Mouse (Mus musculus) kidney, adult 9 months (tissue): ENCODE data around the gene Casp6.

Experiments used
- DNase-seq: peaks from one replicate; pipeline ENCODE4 v3.0.0; 2022

Casp6 gene

DNA sequence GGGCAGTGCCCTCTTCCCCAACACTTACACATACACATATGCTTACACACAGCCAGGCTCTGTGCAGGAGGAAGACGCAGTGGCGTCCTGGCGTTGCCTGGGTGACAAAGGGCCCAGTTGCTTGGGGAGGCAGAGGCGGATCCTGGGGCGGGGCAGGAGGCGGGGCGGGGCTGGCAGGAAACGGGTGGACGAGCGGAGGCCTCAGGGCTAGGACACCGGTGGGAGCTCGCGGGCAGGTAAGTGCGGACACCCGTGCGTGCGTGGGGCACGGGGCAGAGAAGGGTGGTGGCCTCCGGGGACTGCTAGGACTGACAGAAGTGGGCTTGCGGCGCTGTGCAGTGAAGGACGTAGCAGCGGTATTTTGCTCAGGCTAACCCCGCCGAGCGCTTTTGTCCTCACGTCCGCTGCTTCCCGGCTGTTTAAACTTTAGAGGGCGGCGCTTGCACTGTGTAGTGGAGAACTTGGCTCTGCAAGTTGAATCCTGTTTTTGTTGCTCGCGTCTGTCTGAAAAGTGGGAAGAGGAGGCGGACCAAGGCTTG, at the start of gene Casp6:
TSS of gene Casp6 (plus strand) at position 155 of the 539 bp plus-strand sequence.
- peak; percentile 81 for DNase-seq

DNA sequence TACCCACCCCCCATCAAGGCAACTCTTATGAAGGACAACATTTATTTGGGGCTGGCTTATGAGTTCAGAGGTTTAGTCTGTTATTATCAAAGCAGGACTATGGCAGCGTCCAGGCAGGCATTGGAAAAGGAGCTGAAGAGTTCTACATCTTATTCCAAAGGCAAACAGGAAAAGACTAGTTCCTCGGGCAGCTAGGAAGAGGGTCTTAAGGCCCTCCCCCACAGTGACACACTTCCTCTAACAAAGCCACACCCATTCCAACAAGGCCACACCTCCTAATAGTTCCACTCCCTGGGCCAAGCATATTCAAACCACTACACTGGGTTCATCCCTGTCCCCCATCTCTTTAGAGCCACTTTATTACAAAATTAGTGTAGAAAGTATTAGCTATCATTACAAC, 38.6 kb upstream of the Casp6 start:
- DNase-seq = no peak

DNA sequence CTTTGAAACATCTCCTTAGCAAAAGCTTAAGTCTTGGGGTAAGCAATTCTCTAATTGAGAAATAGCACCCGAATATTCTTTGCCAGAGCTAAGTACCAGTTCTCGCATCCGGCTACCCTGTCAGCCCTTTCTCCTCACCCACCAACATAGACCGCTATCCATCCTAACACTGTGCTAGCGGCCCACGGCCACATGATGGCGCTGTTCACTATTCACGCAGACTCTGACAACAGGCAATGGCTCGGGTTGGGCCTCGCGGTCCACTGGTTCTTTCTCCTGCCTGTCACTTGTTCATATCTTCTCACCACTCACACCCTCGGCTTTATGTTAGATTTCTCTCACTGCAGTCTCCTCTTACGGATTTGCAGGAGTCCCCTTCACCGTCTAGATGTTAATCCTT, 37.5 kb upstream of the Casp6 start:
- DNase-seq = peak; percentile 63

DNA sequence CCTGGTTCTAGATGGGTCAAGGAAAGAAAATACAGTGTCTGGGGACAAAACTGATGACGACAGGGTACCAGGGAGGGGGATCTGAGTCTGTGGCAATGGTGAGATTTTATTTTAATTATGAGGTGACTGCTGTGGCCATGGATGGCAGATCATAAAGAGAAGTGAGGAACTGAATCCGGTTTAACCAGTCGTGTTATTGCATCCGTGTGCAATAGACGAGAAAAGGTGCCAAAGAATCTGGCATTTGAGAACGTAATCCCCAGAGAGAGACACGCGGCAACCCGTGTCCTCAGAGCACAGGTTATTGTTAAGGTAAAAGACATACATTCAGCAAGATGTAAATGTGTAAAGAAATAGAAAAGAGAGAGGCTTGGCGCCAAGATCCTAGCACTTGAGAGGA, 23.9 kb upstream of the Casp6 start:
- DNase-seq = no peak

DNA sequence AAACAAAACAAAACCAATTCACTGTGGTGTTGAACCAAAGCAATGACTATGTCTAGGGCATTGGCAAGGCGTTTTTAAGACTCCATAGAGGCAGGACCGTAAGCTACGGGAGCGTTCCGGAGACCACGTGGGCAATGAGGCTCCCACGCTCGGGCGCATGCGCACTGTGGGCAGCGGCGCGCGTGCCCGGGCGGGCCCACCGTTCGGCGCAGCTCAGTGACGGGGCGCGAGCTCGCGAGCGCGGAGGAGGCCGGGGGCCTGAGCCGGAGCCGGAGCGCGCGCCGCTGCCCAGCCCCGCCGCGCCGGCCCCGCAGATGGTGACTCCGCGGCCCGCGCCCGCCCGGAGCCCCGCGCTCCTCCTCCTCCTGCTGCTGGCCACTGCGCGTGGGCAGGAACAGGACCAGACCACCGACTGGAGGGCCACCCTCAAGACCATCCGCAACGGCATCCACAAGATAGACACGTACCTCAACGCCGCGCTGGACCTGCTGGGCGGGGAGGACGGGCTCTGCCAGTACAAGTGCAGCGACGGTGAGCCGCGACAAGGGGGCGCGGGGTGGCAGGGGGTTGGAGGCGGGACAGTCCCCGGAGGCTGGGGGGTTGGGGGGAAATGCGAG, 22.7 kb upstream of the Casp6 start, which contains the start of gene Pla2g12a:
TSS of gene Pla2g12a (plus strand) at position 202 of the 617 bp plus-strand sequence.
- peak; percentile 87 for DNase-seq

DNA sequence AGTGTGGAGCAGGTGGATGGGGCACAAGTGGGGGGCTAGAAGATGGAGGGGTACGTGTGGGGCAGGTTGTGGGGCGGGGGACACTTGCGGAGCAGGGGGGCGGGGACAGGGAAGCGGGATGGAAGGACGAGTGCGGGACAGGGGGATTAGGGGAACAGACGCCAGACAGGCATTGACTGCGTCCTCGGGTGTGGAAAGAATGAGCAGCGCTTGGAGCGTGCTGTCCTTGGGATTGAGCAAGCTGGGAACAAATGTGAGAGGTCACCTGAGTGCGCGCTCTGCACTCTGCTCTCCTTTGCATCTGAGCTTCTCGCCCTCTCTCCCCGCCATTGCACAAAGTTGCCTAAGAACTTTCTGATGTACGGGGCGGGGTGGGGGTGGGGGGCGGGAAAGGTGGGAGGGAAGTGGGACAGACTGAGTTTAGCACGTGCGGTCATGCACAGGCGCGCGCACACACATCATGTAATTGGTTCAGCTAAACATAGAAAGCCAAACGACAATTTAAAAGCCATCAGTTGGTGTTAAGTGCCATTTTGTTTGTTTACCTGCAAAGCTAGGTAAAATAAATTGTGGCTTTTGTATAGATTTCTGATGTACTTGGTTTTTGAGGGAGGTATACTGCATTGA, 22.0 kb upstream of the Casp6 start:
- DNase-seq = peak; percentile 31

DNA sequence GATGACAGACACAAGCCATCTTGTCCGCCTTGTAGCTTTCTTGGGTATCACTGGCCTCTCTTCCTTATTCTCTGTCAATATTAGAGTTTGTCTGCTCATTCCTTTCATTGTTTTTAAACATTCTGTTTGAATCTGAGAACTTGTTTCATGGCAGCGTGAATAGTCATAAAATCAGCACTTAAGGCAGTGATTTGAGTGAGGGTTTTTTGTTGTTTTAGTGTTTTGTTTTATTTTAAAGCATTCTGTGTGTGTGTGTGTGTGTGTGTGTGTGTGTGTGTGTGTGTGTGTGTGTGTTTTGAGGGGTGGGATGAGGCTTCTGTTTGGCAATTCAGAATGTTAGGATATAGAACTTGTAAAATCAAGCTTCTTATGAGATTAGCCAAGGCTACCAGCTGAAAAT, 21.3 kb upstream of the Casp6 start:
- no peak for DNase-seq

DNA sequence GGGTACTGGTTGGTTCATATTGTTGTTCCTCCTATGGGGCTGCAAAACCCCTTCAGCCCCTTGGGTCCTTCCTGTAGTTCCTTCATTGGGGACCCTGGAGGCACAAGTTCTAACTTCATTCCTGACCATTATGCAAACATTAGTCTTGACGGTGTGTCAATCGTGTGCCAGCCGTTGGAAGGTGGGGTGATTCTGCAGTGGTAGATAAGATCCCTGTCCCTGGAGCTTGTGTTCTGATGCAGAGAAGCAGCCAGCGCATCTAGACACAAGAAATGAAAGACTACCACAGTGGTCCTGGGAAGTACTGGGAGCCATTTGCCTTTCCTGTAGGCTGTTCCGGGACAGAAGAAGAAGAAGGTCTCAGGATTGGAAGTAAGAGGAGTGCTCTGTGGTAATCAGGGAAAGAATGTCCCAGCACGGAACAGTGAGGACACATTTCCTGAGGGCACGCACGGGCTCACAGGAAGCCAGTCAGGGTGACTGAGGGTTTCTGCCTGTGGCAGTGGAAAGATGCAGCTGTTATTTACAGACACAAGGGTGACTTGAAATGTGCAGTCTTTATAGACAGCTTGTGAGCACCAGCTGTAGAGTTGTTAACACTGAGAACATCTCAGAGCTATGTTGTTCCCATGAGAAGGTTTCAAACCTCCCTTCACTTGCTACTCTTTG, 20.2 kb upstream of the Casp6 start:
- no peak for DNase-seq

DNA sequence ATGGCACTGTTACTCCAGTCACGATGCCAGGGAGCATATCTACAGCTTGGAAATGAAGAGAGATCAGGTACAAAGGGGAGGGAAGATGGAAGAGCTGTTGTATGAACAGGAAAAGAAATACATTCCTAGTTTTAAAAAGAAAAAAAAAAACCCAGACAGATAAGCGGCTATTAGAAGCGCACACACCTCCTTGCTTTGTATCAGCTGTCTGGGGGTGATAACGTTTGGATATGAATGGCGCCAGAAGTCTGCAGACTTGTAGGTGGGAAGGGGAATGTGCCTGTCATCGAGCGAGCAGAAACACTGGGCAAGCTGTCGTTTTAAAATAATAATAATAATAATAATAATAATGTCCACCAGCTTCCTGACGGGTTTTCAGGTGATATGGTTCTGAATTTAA, 15.6 kb upstream of the Casp6 start:
- no peak for DNase-seq

DNA sequence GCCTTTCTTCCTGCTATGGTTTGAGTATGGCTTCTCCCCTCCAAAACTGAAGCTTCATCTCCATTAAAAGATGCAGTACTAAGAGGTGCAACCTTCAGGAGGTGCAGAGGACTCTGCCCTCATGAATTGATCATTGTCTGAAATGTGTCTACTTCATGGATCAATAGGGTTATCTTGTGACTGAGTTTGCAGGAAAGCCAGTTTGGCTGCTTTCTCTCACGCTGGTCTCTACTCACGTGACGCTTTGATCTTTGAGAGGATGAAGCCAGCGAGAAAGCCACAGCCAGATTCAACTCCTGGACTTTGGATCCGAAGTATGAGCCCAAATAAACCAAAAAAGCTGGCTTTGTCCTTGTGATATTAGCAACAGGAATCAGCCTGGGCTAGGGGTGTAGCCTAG, 14.8 kb upstream of the Casp6 start:
- peak; percentile 52 for DNase-seq

DNA sequence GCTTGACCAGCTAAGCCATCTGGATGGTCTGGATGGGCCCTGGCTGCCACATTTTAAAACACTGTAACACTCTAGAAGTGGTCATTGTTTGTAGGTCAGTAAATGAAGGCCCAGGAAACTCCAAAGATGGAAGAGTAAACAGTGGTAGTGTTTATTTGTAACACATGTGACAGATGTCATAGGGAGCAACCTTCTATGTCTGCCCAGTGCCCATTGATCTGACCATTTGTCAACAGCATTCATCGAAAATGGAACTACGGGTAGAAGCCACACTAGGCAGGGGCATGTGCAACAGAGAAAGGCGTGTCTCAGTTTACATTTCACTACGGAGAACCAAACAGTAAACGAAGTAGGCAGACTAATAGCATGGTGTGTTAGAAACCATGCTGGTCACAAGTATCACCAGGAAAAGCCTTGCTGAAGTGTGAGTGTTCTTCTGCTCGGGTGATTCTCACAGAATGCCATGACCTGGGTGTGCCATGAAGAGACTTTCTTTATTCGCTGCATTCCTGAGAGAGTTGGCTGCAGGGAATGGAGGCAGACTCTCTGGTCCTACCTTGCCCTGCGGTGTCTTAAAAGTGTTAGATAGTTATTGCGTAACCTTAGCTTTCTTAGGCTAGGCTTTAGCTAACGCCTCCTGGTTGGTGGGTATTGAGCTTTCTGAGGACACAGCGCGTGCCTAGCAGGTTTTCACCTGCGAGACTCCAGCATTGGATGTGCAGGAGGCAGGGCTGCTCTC, 13.3 kb upstream of the Casp6 start:
- DNase-seq = no peak

DNA sequence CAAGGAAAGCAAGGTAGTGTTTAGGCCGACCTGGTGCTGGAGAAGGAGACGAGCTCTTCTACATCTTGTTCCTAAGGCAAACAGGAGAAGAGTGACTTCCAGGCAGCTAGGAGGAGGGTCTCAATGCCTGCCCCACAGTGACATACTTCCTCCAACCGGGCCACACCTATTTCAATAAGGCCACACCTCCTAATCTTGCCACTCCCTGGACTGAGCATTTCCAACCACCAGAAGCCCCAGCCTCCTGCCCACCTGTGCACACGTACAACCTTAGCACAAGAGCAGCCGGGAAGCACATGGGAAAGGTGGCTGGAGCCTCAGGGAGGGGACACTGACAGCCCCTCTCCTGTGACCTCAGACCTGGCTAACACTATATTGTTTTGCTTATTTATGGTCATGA, 9.2 kb upstream of the Casp6 start:
- DNase-seq = no peak

DNA sequence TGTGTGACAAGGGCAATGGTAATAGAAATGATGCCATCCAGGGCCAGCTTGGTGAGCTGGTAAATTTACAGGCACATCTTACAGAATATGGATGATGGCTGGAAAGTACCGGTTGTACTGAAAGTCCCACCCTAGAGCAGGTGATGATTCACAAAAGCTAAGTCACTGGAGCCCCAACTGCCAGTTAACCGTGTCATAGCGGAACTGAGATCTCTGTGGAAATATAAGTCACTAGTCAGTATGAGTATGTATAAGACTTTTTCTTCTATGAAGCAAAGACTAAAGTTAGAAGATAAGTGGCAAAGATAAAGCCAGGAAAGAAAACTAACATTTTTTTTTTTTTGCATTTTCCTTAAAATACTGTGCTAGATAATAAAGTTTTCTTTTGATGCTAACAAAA, 8.1 kb upstream of the Casp6 start:
- DNase-seq = no peak

DNA sequence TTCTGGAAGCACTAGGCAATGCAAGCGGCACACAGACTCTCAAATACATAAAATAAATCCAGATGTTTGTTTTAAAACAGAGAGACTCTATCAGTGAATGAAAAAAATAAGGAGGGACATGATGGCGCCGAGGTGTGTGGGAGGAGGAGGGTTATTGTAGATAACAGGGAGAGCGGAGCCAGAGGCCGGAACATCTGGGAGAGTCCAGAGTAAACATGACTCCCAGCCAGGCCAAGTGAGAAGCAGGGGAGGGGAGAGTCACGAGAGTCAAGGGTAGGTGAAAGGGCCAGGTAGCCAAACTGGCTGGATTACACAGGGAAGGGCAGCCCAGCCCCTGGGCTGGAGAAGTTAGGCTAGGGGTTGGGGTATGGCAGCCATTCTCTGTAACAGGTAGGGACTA, 4.6 kb upstream of the Casp6 start:
- no peak for DNase-seq

DNA sequence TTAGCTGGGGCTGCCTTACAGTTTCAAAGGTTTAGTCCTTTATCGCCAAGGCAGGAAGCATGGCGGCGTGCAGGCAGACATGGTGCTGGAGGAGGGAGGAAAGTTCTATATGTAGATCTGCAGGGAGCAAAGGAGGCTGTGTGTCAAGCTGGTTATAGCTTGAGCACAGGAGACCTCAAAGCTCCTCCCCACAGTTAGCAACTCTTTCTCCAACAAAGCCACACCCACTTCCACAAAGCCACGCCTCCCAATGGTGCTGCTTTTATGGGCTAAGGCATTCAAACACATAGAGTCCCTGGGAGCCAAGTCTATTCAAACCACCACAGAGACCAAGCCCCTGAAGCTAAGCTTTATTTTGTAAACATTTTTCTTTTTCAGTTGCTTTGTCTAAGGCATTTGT, 2.3 kb upstream of the Casp6 start:
- DNase-seq = no peak

DNA sequence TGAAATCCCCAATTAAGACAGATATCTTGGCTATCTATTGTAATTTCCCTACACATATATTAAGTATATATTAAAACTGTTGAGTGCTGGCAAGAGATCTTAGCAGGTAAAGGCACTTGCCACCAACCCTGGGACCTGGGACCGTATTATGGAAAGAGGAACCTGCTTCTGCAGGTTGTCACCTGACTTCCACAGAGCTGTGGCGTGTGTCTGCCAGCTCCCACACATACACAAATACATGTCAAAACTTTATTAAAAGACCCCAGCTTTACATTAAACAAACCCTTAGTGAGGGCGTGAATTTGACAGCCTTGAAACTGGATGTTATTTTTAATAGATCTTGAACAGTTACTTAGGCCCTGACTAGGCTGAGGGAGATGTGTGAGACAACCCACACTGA, 2.1 kb downstream of the Casp6 start:
- no peak for DNase-seq

DNA sequence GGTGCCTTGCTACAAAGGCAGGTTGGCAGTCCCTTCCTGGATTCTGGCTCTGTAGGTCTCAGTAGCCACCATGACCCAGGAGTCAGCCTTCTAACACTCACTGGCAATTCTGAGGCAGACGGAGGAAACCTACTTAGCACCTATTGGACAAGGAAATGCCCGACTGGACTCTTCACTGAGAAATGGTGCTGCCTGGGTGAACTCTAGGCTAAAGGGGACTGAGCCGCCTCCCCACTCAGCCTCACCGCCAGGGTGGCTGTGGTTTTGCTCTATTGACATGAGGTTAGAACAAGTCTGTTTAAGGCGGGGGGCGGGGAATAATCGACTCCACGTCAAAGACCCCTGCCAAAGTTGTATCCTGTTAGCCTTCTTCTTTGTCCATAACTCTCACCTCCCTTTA, 2.6 kb downstream of the Casp6 start:
- DNase-seq = no peak

DNA sequence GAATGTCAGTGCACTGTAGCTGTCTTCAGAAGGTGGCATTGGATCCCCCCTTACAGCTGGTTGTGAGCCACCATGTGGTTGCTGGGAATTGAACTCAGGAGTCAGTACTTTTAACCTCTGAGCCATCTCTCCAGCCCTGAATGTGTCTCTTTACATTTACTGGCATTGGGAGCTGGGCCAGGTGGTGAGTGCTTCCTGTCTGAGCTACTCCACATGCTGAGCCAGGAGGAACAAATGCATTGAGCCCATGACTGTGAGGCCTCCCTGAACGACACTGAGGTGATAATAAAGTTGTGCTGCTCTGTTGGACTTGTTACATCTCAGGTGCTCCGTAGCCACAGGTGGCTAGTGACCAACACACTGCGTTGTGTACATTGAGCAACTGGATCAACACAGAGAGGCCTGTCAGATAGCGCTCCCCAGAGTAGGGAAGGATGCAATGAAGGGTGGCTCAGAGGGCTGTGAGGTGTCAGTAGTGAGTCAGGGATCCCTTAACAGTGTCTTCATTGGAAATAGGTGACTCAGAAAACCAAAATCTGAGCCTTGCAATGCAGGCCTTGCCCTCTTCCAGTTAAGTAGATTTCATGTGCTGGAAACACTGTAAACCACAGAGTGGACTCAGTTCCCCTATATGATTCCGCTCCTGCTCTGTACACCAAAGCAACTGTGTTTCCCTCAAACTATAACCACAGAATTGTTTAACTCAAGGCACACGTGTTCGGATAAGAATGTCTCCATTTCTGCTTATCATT, 3.3 kb downstream of the Casp6 start:
- DNase-seq = no peak

DNA sequence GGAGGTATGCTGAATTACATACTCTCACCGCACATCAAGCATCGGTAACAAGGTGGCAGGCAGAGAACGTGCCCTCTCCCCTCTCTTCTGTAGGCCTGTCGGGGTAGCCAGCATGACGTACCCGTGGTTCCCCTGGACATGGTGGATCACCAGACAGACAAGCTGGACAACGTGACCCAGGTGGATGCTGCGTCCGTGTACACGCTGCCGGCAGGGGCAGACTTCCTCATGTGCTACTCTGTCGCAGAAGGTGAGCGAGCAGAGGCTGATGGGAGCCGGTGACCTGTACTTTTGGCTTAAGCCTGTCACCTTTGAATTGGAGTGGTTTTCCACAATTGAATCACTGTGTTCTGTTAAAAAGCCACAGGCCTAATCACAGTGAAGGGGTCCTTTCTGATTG, 10.8 kb downstream of the Casp6 start:
- no peak for DNase-seq

DNA sequence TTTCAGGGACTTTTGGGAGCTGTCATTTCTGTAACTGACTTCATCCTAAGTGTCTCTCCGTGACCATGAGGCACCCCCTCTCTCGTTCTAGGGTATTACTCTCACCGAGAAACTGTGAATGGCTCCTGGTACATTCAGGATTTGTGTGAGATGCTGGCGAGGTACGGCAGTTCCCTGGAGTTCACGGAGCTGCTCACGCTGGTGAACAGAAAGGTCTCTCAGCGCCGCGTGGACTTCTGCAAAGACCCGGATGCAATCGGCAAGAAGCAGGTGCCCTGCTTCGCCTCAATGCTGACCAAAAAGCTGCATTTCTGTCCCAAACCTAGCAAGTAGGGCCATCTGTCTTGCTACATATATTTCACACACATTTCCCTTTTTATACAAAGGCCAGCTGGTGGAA, 12.0 kb downstream of the Casp6 start:
- DNase-seq = no peak

DNA sequence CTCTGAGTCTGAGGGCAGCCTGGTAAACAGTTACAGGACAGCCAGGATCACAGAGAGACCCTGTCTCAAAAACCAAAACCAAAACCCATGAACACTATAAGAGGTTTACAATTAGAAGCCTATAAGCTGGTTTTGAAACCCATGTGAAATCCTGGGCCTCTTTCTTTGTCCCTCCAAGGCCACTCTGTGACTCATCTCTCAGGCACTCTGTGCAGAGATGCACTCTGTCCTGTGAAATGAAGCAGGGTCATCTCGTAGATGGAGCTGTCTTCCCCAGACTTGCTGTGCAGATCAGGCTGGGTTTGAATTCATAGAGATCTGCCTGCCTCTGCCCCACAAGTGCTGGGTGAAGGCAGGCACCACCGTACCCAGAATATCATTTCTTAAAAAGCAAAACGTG, 16.2 kb downstream of the Casp6 start:
- DNase-seq = no peak

DNA sequence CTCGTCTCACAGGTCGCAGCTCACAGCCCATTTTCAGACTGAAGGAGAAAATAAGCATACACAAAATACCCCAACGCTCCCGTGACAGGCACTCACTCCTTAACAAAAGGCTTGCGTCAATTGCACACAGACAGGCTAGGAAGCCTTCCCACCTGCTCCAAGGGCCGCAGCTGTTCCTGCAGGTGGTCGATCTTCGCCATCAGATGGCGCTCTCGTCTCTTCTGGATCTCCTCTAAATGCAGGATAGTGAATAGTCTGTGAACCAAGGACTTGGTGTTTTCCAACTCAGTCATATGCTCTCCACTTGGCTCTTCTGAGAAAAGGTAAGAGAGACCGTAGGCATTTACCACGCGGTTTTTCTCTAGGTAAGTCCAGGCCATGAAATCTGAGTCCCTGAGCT, 17.2 kb downstream of the Casp6 start:
- peak; percentile 72 for DNase-seq

DNA sequence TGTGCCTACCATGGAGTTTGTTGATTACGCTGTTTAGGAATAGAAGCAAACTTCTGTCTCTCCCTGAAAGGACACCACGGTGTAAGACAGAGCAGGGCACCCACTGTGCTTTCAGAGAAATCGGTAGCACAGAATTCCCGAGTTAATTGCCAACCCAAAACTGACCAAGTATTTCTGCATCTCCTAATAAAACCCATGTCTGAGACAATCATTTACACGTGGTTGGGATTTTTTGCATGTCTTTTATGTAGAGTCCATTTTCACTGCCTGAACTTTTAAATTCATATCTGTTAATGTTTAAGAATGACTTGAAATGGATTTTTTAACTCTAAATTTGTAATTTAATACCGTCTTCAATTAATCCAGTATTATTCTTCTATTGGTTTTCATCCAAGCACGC, 22.4 kb downstream of the Casp6 start:
- peak; percentile 63 for DNase-seq
